Mouse (Mus musculus) testis, adult 2 months (tissue): ENCODE measurements at regions not wholly inside any gene's neighbourhood (a gene's known extent, or its start where the extent isn't known, plus 50 kb on each side); places are given as distances from the start of the nearest gene placed in this dataset.

Source experiments
- H3K27ac ChIP-seq: fragments of 200-500 bp; 2 replicates; pipeline ENCODE4 v1.5.1; 2012; ENCODE audit warnings: low read depth, low read length; ENCODE audit not compliant: control insufficient read depth, insufficient read depth
- H3K27me3 ChIP-seq: fragments of 200-500 bp; 2 replicates; pipeline ENCODE4 v1.6.1; 2012; ENCODE audit warnings: mild to moderate bottlenecking, low read length, moderate library complexity; ENCODE audit not compliant: control insufficient read depth, insufficient read depth
- H3K36me3 ChIP-seq: fragments of 200-500 bp; 2 replicates; pipeline ENCODE4 v1.6.1; 2012; ENCODE audit warnings: mild to moderate bottlenecking, low read length; ENCODE audit not compliant: control insufficient read depth, insufficient read depth
- H3K4me1 ChIP-seq: fragments of 200-500 bp; 2 replicates; pipeline ENCODE4 v1.6.1; 2012; ENCODE audit warnings: low read length; ENCODE audit not compliant: control insufficient read depth, insufficient read depth
- H3K4me3 ChIP-seq: fragments of 200-500 bp; 2 replicates; pipeline ENCODE4 v1.5.1; 2012; ENCODE audit warnings: low read depth, mild to moderate bottlenecking, low read length, moderate library complexity, mixed read lengths; ENCODE audit not compliant: control insufficient read depth
- CTCF ChIP-seq: fragments of 200-500 bp; IDR thresholded peaks from 2 replicates; pipeline ENCODE4 v1.5.1; 2012; ENCODE audit warnings: low read depth, mild to moderate bottlenecking, inconsistent platforms, low read length, moderate library complexity; ENCODE audit not compliant: control insufficient read depth, insufficient read depth, insufficient replicate concordance
- POLR2A ChIP-seq: fragments of 200-500 bp; IDR thresholded peaks from 2 replicates; pipeline ENCODE4 v1.6.1; 2012; ENCODE audit warnings: low read depth, mild to moderate bottlenecking, inconsistent platforms, low read length, moderate library complexity; ENCODE audit not compliant: control insufficient read depth

DNA sequence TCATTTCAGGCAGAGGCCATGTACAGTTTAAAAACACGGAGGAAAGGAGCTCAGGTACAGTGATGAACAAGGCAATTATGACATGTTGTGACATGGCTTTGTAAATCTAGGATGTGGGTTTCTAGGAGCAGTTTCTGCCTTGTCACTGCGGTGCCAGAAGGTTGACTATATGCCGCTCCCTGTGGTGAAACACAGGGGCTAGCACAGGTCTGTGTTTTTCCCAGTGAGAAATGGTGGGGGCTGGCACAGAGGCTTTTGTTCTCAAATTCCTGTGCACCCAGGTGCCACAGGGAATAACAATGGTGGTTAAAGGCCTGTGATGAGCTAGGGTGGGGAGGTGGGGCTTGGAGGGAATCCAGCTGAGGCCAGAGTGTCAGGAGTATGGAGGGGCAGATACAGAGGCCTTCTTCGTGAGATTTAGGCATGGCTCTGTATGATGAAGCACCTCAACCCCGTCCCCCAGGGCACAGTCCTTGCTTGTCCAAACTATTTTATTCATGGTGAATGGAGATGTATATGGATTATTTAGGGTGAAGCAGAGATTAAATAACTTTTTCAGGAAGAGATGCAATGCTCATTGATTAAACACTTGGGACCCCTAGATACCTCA lies 80.0 kb upstream of the Inhba start:
- TF ChIP-seq CTCF (no peak), POLR2A (no peak)
- Histone ChIP-seq H3K36me3 (no peaks in the 10 kb centered on the region), H3K4me3 (peak overlapping the region; percentile 45), H3K4me1 (no peaks in the 10 kb centered on the region; the same call in 1 of the 2 replicates), H3K27ac (no peak overlapping the region), H3K27me3 (no peaks in the 10 kb centered on the region)

DNA sequence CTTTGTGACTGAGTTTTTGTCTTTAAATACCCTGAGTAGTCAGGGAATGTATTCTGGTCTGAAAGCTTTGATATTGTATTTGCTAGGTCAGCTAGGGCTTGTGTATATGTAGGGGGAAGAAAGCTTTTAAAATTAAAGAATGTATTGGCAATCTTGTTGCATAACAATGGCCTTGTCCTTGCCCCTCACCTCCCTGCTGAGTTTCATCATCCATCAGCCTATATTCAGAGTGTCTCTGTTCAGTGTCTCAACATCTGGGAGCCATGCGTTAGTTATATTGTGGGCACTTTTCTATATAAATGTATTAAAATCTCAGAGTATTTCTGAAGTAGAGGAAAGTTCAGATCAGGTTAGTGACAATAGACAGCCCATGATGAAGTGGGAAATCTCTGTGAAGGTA lies 76.0 kb upstream of the Inhba start:
- Histone ChIP-seq H3K4me3 (no peak overlapping the region), H3K4me1 (no peaks in the 10 kb centered on the region; the same call in 1 of the 2 replicates), H3K27me3 (no peaks in the 10 kb centered on the region), H3K27ac (no peak overlapping the region), H3K36me3 (no peaks in the 10 kb centered on the region)
- TF ChIP-seq POLR2A (no peak), CTCF (no peak)

DNA sequence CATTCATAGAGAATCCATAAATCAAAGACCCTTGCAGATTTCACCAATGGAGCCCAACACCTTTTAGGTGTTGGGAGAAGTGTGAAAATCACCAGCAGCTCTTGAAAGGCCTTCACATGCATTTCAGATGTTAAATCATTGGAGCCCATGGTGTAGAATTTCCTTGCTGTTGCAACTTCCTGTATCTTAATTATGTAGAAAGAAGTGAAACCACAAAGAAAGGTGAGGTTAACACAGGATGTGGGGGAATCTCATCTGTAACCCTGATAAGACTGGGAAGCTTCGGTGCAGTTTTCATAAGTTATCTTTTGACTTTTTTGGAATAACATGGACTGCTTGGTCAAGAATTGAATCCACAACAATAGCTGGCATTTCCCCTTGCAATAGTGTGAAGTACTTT lies 75.5 kb upstream of the Inhba start:
- H3K4me1 ChIP-seq: no peaks in the 10 kb centered on the region; the same call in 1 of the 2 replicates
- H3K27me3 ChIP-seq: no peaks in the 10 kb centered on the region
- H3K27ac ChIP-seq: no peak overlapping the region
- TF ChIP-seq POLR2A (no peak), CTCF (no peak)
- no peak overlapping the region for H3K4me3 ChIP-seq
- no peaks in the 10 kb centered on the region for H3K36me3 ChIP-seq

DNA sequence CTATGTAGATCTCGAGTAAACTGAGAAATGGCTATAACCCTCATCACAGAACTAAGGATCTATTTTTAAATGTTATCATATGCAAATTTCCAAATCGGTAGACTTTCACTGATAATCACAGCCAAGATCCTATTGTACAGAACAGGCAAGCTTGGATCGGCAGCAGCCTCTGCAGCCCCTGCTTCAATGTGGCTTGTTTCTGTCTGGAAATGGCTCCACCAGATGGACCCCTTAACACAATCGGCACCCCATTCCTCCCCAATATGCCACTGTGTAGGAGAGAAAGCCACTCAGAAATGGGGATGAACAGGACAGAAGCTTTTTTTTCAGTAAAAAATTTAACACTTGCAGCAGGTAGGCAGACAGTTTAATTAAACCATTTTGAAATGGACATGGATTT lies 61.5 kb upstream of the Inhba start:
- Histone ChIP-seq H3K27ac (no peak overlapping the region), H3K4me1 (no peaks in the 10 kb centered on the region), H3K36me3 (no peaks in the 10 kb centered on the region), H3K4me3 (no peak overlapping the region), H3K27me3 (no peaks in the 10 kb centered on the region)
- TF ChIP-seq CTCF (no peak), POLR2A (no peak)

DNA sequence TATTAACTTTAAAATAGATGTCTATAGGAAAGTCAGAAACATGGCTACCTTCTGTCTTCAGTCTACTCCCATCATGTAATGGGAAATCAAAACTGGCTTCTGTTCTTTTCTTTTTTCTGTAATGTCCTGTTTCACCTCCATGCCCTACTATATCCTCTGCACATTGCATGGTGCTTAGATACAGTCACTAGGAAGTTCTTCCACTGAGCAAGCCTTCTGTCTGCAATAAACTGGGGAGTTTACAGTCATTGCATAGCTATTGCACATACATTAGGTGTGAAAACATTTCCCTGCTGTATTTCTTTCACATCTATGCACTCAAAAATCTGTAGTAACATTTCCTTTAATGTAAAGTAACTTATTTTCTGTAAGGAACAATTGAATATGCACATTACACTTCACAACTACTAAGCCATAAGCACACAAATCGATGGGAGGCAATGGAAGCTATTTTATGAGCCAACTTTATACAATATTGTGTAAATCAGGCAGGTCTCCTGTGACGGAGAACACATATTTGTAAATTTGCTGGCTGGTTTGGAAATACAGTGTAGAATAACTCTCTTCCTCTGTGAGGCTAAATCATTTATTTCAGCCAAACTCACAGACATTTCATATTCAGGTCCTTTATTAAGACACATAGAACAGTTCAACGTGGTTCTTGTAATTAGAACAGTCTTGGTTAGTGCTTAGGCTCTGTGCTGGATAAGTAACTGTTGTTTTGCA lies 60.6 kb upstream of the Inhba start:
- Histone ChIP-seq H3K4me3 (no peak overlapping the region), H3K27me3 (no peaks in the 10 kb centered on the region), H3K4me1 (no peaks in the 10 kb centered on the region), H3K27ac (no peak overlapping the region), H3K36me3 (no peaks in the 10 kb centered on the region)
- TF ChIP-seq POLR2A (no peak), CTCF (no peak)
